Mouse (Mus musculus): Measurements from ENCODE around the gene Rbm26.

Gene Rbm26

DNA sequence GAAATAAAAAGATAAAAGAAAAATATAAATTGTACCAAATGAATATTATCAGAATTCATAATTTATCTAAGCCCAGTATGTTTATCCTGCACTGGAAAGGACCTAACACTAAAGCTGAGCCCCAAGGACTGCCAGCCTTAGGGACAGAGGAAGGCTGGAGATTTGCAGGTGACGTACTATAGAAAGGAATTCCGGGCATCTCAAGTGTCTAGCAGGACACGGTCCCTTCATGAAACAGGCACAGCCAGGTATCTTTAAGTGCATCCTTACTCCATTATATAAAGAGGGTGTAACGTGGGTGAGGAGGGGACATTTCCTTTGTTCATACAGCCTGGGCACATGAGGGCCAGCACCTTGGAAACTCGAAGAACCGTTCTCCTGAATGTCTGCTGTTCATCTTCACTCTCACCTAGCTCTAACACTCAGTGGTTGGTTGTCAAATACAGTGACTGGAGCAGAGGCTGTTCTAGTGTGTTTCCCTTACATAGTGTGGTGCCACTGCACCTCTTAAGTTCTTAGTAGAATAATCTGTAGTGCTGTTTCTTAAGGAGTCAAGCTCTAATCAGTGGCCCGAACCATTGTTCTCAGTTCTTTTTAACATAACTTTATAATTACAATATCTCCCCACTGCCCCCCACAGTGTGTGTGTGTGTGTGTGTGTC, 91.7 kb downstream of the Rbm26 start:
- no peak for DNase-seq (ENCODE audit: low spot score)

DNA sequence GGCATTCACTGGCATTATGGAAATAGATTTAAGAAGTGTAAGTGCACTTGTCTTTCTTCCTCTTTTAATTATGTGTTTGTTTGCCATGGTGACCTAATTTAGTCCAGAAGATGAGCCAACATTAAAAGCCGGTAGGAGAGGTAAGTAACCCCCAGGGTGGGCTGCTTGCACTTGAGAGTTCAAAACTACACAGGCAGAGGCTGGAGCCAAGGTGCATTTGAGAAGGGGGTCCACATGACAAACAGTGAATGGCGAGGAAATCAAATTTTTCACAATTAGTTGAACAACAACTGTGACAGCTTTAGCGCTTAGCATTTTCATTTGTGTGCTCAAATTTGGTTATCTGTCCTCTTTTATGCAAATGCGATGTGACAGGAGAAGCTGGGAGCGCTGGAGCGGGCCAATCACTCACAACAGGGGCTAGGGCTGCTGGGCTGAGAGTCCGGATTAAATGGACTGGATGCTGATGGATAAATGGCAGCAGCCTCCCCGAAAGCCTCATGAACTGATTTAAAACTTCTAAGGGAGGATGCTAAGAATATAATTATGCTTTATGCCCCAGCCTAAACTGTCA, 92.3 kb downstream of the Rbm26 start:
- DNase-seq (ENCODE audit: low spot score): no peak

DNA sequence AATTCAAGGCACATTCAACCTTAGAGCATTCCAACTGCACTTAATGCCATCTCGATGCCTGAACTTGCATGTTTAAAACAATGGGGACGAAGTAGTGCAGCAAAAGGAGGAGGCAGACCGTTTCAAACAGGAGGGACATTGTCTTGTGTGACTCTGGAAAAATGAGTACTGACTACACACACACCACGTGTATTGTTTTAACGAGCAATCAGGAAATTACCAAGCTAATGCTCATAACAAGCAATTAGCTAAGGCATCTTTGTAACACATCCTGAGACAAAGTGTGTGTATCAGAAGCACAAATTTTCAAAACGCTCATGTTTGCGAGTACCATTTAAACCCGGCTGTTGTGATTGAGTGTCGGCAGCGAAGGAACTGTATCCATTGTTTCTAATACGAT, 93.0 kb downstream of the Rbm26 start:
- no peak for DNase-seq (ENCODE audit: low spot score)

GRCm38 (mm10) chr14:105074776-105075175, 102.4 kb downstream of the Rbm26 start:
- DNase-seq (ENCODE audit: low spot score): no peak

DNA sequence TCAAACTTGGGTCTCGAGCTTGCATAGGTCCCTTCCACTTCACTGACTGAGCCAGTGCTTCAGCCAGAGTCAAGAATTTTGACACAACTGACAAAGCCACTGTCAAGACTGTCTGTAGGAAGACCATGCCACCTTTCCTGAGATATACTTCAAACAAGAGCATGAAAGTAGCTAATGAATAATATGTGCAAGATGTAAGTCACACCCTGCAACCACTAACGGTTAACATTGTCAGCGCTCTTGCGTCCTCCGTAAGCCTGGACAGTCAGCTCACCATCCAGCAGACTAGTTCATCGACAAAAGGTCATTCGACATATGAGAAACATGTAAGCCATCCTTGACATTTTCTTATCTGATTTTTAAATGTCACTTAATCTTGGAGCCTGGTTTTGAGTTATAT, 102.8 kb downstream of the Rbm26 start:
- no peak for DNase-seq (ENCODE audit: low spot score)

- no peak for DNase-seq (ENCODE audit: low spot score)
These were observed 106.1 kb downstream of the Rbm26 start for GRCm38 (mm10) chr14:105071010-105071509.

DNA sequence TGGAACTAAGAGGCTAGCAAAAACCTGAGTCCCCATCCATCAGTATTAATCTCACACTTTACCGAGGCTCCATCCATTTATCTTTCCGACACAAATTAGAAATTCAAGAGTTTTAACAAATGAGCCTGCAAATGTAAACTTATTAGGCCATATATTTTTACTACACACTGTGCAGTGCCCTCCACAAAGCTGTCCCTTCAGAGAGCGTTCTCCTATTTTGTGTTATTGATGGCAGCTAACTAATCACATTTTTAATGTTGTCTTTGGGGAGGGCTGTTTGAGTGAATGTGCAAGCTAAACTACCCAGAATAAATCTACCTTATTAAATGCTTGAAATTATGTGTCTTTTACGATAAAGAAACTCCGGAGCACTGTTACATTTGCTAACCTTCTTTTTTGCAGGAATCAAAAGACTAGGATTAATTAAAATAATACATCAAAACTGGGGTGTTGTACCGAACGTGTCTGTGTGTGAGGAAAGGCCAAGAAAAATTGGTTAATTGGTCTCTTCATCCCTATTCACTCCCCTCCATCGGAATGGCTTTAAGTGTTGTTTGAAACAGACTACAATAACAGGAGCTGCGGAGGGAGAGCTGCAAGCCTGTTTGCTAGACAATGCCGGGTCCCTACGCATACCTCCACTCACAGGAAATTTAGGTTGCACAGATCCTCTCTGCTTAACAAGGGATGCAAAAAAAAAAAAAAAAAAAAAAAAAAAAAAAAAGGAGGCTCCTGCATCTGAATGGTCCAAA, 106.7 kb downstream of the Rbm26 start:
- DNase-seq (ENCODE audit: low spot score): no peak

DNA sequence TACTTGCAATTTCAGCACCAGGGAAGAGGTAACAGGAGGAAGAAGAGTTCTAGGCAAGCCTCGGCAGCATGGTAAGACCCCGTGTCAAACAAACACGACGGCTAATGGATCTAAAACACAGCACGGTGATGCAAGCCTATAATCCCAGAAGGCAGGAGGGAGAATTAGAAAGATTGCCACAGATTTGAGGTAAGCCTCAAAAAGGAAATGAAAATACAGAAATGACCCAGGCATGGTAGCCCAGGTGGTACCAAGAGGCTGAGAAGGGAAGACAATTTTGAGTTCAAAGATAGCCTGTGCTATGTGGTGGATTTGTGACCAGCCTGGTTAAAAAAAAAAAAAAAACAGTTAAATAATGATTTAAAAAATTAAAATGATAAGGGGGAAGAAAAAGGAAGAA, 109.1 kb downstream of the Rbm26 start:
- no peak for DNase-seq (ENCODE audit: low spot score)

- DNase-seq (ENCODE audit: low spot score): no peak
These were observed 112.9 kb downstream of the Rbm26 start for GRCm38 (mm10) chr14:105064243-105064642.

DNA sequence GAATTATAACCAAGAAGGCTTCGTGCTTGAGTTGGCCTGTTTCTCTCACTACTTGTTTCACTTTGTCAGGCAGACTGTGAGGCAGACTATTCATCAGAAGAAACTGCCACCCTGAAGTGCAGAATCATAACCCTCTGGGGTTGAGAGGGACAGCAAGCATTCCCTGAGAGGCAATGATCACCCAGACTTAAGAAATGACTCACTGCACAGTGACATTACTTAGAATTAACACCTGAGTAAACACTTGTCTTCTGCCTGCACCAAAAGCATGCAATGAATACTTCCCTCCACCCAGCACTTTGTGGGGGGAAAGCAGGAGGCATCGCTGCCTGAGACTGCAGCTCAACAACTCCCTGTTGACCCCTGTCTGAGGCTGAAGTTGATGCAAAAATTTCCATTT, 115.9 kb downstream of the Rbm26 start:
- no peak for DNase-seq (ENCODE audit: low spot score)

- DNase-seq (ENCODE audit: low spot score): no peak
These were observed 119.2 kb downstream of the Rbm26 start for GRCm38 (mm10) chr14:105057934-105058333.

Data from MN1 (cell line).